Mouse (Mus musculus): ENCODE data around the gene Krt25. TPM values are rescaled to one million over a fixed set of nuclear protein-coding genes. Genes with fewer than 3 reads are reported as not detected.

Krt25 gene
- polyA plus RNA-seq (2017; shearing (Covaris generic)), result under 1 TPM in 1 of 2 experiments, not detected in 1; 0.17 TPM

GRCm38 (mm10) chr11:99322851-99323250, at the start of gene Krt25:
Gene Krt25, minus strand, starts transcription at chr11:99322951.

GRCm38 (mm10) chr11:99351004-99351403, 28.3 kb upstream of the Krt25 start, which contains the start of gene Krt27:
Gene Krt27, minus strand, starts transcription at chr11:99351104.

GRCm38 (mm10) chr11:99337866-99338265, 15.1 kb upstream of the Krt25 start, which contains the start of gene Krt26:
Gene Krt26, minus strand, starts transcription at chr11:99337966.

GRCm38 (mm10) chr11:99284833-99285312, 37.9 kb downstream of the Krt25 start, which contains the start of gene Krt24:
Gene Krt24, minus strand, starts transcription at chr11:99285262.

Other genes with a start within 250 kb of the Krt25 start
- 1 to 10 TPM in 1 of 2 experiments, under 1 TPM in 1; 0.55 to 1.3 TPM for gene Tns4, start 233.6 kb downstream of the Krt25 start, polyA plus RNA-seq (2017; shearing (Covaris generic))
- 100 to 1,000 TPM; 268 to 861 TPM for gene Ccr7, start 167.9 kb downstream of the Krt25 start, polyA plus RNA-seq (2017; shearing (Covaris generic))
- 100 to 1,000 TPM; 204 to 246 TPM for gene Smarce1, start 91.9 kb downstream of the Krt25 start, polyA plus RNA-seq (2017; shearing (Covaris generic))
- gene Krt222, start 78.9 kb downstream of the Krt25 start, polyA plus RNA-seq (2017; shearing (Covaris generic)), result 1 to 10 TPM; 1.4 to 1.5 TPM
- gene Krt24, start 37.7 kb downstream of the Krt25 start, polyA plus RNA-seq (2017; shearing (Covaris generic)), result under 1 TPM; 0.09 to 0.17 TPM
- under 1 TPM in 1 of 2 experiments, not detected in 1; 0.23 TPM for gene Krt26, start 15.0 kb upstream of the Krt25 start, polyA plus RNA-seq (2017; shearing (Covaris generic))
- not detected for gene Krt27, start 28.2 kb upstream of the Krt25 start, polyA plus RNA-seq (2017; shearing (Covaris generic))
- gene Krt28, start 52.0 kb upstream of the Krt25 start, polyA plus RNA-seq (2017; shearing (Covaris generic)), result not detected
- 1 to 10 TPM; 8.0 to 9.9 TPM for gene Krt10, start 66.4 kb upstream of the Krt25 start, polyA plus RNA-seq (2017; shearing (Covaris generic))
- gene Krt12, start 99.3 kb upstream of the Krt25 start, polyA plus RNA-seq (2017; shearing (Covaris generic)), result under 1 TPM in 1 of 2 experiments, not detected in 1; 0.11 TPM
- gene Krt20, start 115.2 kb upstream of the Krt25 start, polyA plus RNA-seq (2017; shearing (Covaris generic)), result not detected
- not detected for gene Krt23, start 170.2 kb upstream of the Krt25 start, polyA plus RNA-seq (2017; shearing (Covaris generic))
- gene Krt39, start 198.4 kb upstream of the Krt25 start, polyA plus RNA-seq (2017; shearing (Covaris generic)), result under 1 TPM in 1 of 2 experiments, not detected in 1; 0.36 TPM
- gene Krt40, start 220.2 kb upstream of the Krt25 start, polyA plus RNA-seq (2017; shearing (Covaris generic)), result under 1 TPM in 1 of 2 experiments, not detected in 1; 0.38 TPM
- gene Krtap3-3, start 227.9 kb upstream of the Krt25 start, polyA plus RNA-seq (2017; shearing (Covaris generic)), result not detected
- not detected for gene Krtap3-2, start 233.9 kb upstream of the Krt25 start, polyA plus RNA-seq (2017; shearing (Covaris generic))
- 1 to 10 TPM in 1 of 2 experiments, not detected in 1; 1.1 TPM for gene Gm11939, start 236.5 kb upstream of the Krt25 start, polyA plus RNA-seq (2017; shearing (Covaris generic))
- not detected for gene Krtap3-1, start 243.7 kb upstream of the Krt25 start, polyA plus RNA-seq (2017; shearing (Covaris generic))

Measured in activated CD4-positive, CD25-positive, alpha-beta regulatory T cell (primary cell).